Mouse (Mus musculus) liver, adult 2 months (tissue): ENCODE measurements around the gene Usp40.

Experiments used
- CTCF ChIP-seq: fragments of 200-500 bp; IDR thresholded peaks from 2 replicates; pipeline ENCODE4 v1.5.1; 2011; ENCODE audit warnings: low read depth, low read length, control low read depth
- POLR2A ChIP-seq: fragments of 200-500 bp; IDR thresholded peaks from 2 replicates; pipeline ENCODE4 v1.6.1; 2011; ENCODE audit warnings: low read length, control low read depth; ENCODE audit not compliant: insufficient read depth; ENCODE audit errors: extremely low read depth

GRCm38 (mm10) chr1:87951641-87952040, 56.7 kb downstream of the Usp40 start:
- TF ChIP-seq CTCF (no peak), POLR2A (no peak)
